Mouse (Mus musculus): Measurements from ENCODE around the gene Cyp4f17.
"Not testable (repeated sequence)": the region's sequence is repeated elsewhere in the genome, so short reads cannot be mapped to it uniquely, and the experiment has no call there.

The Cyp4f17 gene

DNA sequence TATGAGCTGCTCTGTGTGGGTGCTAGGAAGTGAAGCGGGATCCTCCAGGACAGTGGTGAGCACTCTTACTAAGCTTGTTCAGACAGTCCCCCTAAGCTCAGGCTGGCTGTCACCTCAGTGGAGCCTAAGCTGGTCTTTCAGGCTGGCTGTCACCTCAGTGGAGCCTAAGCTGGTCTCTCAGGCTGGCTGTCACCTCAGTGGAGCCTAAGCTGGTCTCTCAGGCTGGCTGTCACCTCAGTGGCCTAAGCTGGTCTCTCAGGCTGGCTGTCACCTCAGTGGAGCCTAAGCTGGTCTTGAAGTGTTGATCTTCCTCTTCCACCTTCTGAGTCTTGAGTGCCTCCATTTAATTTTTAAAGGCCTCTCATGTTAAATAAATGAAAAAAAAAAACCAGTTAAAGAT, 20.5 kb downstream of the Cyp4f17 start:
- not testable (repeated sequence) for DNase-seq (ENCODE audit: low spot score)

DNA sequence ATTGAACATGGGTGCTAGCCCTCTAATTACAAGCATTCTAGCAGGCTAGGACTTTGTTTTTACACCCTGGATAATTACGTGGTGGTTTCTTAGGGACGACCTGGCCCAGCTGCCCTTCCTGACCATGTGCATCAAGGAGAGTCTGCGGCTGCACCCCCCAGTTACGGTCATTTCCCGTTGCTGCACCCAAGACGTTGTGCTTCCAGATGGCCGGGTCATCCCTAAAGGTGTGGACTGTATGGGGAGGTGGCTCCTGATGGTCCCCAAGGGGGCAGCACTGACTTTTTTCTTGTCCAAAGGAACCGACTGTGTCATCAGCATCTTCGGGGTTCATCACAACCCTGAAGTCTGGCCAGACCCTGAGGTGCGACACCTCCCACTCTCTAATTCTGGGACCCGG, 21.9 kb downstream of the Cyp4f17 start:
- no peak for DNase-seq (ENCODE audit: low spot score)

DNA sequence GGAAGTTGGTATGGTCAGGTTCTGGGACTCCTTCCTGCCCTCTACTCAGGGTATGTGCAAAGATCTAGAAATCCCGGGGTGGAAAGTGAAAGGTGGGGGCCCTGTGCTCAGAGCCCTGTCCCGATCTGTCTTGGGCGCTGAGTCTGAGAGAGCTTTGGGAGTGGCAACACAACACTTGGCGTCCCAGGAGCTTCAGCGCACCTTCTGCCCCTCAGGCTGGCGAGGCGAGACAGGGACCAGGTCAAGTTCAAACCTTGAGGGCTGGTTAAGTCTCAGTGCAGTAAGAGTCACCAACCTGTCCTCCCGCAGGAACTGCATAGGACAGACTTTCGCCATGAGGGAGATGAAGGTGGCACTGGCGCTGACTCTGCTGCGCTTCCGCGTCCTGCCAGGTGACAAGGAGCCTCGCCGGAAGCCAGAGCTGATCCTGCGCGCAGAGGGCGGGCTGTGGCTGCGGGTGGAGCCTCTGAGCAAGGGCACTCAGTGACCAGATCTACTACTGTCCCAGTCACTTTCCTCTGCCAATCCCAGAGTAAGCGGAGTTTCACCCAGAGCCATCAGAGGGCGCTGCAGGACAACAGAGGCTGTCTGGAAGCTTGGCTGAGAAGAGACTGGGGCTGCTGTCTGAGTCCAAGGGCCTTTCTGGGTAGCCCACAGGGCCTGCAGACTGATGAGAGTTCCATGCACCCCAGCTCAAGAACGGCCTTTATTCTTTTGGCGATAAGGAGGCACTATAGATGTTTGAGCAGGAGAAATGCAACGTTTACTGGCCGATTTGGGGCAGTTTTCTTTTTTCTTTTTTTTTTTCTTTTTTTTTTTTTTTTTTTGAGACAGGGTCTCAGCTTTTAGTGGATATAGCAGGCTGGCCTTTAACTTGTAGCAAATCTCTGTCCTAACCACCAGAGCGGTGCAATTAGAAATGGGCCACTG, 22.8 kb downstream of the Cyp4f17 start:
- peak; percentile 92 for DNase-seq (ENCODE audit: low spot score)

DNA sequence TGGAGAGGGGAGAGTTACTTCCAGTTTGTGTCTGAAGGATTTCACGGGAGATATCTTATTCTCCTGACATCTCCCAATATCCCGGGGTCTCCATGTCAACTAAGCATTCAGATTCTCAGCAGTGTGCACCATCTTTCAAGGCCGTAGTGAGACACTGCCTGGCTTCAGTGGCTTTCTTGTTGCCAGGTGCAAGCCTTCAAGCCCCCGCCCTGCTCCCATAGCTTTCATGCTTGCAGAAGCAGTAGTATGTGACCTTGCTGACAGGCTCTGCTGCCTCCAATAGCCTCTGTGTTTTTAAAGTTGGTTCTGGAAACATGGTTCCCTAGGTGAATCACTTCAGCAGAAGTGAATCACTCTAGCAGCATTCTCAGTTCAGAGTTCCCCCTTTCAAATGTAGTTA, 26.5 kb downstream of the Cyp4f17 start:
- DNase-seq (ENCODE audit: low spot score), result not testable (repeated sequence)

DNA sequence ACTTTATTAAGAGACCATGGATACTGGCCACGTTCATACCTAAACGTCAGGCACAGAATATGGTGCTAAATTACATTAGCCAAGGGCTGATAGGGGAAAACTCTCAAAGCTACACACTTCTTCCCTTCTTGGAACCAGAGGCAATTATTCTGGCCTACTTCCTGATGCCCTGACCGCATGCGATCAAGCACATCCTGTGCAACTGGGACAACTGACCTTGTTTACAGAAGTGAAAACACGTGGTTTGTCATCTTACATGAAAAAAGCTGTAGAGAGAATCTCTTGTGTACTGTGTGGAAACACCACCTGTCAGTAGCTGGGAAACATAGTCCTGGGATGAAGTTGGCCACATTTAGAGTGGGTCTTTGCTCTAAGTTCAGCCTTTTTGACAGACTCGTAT, 28.2 kb downstream of the Cyp4f17 start:
- no peak for DNase-seq (ENCODE audit: low spot score)

DNA sequence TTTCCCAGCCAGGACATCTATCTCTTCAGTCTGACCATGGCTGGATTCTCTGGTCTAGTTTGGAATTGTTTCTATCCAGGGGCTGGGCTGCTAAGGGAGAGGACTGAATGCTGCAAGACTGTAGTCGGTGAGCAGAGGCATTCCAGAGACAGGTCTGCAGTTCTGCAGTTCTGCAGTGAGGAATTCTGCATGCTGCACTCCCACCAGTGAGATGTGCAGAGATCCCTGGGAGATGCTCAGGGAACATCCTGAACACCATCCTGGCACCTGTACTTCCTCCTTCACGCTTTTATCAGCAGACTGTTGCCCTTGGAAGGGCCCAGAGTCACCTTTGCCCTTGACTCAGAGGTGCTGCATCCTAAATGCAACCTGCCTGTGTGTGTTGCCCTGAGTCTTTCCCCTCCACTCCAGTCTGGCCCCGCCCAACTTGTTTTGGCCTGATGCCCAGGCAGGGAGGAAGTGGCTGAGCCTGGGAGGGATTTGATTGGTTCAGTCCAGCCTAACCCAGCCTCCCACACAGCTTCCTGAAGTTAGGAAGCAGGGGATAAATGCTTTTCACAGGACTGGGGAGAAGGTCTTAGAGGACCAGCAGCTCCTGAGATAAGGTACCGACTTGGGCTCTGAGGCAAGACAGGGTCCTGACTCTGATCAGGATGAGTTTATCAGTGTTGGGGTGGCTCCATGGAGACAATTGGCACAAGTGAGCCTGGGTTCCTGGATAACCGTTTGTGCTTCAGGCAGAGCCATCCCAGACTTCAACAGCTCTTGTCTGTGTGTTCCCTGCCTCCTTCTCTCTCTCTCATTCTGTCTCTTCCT, 30.4 kb downstream of the Cyp4f17 start, which contains the start of gene Cyp4f16:
TSS of gene Cyp4f16 (plus strand) at position 508 of the 816 bp plus-strand sequence.
- peak; percentile 70 for DNase-seq (ENCODE audit: low spot score)

DNA sequence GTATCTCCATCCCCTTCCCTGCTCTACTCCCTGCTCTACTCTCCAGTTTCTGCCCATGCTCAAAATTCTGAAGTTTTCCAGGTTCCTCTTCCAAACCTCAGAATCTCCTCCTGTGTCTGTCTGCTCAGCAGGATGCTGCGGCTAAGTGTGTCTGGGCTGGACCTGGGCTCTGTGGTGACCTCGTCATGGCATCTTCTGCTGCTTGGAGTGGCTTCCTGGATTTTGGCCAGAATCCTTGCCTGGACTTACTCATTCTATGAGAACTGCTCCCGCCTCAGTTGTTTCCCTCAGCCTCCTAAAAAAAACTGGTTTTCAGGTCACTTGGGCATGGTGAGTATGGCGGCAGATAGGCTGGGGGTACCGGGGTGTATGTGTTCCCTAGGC, 31.0 kb downstream of the Cyp4f17 start:
- no peak for DNase-seq (ENCODE audit: low spot score)

DNA sequence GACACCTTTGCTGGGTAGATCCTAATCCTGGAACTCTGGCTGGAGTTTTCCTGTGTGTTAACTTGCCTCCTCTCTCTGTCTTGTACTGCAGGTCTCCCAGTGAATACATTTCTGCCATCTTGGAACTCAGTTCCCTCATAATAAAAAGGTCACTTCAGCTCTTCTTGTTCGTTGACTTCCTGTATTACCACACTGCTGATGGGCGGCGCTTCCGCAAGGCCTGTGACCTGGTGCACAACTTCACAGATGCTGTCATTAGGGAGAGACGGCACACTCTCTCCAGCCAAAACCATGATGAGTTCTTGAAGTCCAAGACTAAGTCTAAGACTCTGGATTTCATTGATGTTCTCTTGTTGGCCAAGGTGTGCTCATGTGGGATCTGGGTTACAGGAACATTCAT, 38.9 kb downstream of the Cyp4f17 start:
- DNase-seq (ENCODE audit: low spot score), result not testable (repeated sequence)

DNA sequence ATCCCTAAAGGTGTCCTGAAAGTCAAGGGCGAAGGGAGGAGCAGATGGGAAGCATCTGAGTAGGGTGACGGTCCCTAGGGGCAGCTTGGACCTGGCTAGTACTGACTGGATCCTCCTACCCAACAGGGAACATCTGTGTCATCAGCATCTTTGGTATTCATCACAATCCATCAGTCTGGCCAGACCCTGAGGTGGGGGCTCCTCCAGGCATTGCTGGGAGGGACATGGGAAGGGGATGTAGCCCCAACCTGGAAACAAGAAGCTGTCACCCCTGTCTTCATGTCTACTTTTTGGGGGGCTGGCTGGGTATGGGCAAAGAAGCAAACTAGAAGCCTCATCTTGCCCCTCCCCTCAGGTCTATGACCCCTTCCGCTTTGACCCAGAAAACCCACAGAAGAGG, 44.5 kb downstream of the Cyp4f17 start:
- not testable (repeated sequence) for DNase-seq (ENCODE audit: low spot score)

DNA sequence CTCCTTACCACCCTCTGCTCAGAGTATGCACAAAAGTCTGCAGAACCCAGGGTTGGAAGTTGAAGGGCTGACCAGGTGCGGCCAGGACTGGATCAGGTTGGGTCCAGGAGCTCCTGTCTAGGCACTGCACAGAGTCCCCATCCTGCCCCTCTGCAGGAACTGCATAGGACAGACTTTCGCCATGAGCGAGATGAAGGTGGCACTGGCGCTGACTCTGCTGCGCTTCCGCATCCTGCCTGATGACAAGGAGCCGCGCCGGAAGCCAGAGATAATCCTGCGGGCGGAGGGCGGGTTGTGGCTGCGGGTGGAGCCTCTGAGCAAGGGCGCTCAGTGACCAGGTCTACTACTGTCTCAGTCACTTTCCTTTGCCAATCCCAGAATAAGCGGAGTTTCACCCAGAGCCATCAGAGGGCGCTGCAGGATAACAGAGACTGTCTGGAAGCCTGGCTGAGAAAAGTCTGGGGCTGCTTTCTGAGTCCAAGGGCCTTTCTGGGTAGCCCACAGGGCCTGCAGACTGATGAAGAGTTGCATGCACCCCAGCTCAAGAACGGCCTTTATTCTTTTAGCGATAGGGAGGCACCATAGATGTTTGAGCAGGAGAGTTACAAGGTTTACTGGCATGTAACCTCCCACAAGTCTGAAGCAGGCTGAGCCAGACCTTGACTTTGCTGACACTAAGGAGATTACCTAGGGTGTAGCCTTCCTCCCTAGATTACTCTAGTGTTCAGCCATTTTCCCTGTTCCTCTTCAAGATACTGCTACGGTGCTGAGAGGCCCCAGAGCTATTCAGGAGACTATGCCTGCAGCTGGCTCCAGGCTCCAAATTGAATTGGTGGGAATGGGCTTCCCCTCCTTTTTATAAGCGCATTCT, 45.3 kb downstream of the Cyp4f17 start:
- DNase-seq (ENCODE audit: low spot score), result peak; percentile 94

DNA sequence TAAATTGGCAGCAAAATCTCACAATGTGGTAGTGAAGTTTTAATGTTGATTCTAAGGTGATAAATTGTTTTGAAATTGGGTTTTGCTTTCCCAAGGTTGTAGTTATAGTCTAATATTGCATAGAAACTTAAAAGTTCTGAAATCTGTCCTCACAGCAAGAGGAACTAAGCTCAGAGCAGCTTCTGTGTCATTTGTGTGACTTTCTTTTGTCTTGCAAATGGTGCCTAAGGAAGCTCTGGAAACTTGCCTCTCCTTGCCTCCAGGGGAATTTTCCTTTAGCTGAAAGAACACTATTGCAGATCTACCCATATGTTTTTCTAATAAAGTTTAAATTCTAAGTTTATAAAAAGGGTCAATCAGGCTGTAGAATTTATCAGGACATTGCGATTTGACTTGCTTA, 47.2 kb downstream of the Cyp4f17 start:
- not testable (repeated sequence) for DNase-seq (ENCODE audit: low spot score)

DNA sequence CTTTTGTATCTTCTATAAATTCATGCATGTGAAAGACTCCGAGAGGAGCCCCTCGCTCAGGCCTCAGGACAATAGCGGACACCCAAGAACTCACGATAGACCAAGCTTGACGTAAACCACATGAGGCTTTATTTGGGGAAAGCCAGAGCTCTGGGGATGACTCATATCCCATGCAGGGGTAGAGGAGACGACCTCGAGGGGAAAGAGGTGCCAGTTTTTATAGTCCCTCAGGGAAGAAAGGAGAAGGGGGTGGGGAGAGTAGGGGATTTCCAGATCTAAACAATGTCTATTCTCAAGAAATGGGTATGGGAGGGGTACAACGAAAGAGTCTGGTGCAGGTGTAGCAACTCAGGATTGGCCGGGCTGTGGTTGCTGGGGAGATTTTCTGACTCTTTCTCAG, 48.5 kb downstream of the Cyp4f17 start:
- DNase-seq (ENCODE audit: low spot score), result not testable (repeated sequence)

DNA sequence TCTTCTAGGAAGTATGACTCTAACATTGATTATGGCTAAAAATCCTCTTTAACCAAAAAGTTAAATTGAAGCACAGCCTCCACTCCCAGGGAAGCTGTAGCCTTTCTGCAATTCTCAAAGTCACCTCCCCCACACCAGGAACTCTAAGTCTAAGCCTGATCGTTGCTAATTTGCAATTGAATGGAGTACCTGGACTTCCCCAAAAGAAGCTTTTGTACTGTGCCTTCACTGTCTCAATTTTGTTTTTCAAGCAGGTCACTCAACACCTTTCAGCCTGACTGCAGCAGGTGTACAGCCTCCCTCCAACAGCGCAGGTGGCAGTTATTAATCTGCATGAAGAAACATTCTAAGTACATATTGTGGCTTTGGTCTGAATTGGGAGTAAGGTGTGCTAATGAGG, 57.5 kb downstream of the Cyp4f17 start:
- DNase-seq (ENCODE audit: low spot score), result not testable (repeated sequence)

DNA sequence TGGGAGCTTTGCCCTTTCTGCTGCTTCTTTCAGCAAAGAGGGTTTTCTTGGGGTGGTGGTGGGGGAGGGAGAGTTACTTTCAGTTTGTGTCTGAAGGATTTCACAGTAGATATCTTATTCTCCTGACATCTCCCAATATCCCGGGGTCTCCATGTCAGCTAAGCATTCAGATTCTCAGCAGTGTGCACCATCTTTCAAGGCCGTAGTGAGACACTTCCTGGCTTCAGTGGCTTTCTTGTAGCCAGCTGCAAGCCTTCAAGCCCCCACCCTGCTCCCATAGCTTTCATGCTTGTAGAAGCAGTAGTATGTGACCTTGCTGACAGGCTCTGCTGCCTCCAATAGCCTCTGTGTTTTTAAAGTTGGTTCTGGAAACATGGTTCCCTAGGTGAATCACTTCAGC, 67.4 kb downstream of the Cyp4f17 start:
- DNase-seq (ENCODE audit: low spot score), result not testable (repeated sequence)

DNA sequence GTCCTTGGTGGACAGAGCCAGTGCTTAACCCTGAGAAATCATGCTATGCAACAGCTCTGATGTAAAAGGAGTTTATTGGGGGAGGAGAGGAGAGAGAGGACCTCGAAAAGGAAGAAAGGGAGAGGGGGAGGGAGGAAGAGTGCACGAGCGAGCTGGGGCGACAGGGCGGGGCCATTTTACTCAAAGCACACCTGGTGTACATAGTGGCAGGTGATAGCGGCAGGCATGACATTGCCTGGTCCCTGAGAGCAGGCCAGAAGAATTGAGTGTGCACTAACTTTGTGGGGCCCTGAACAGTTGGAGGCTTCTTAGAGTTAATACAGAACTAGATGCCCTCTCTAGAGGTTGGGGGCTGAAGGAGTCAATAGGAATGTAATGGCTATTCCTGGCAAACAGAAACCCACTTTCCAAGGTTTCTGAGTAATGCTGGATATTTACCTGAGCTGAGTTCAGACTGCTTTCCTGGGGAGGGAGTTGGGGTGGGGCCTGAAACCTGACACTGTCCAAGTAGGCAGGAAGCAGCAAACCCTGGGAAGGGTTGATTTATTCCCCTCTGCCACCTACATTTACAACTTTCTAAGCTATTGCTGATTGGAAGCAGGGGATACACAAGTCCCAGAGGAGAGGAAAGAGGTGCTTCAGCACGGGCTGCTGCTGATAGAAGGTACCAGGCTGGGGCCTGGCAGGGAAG, 71.8 kb downstream of the Cyp4f17 start:
- DNase-seq (ENCODE audit: low spot score), result no peak

Measured in retina, embryonic 14.5 days (tissue).